Mouse (Mus musculus) forebrain, embryonic 16.5 days (tissue): ENCODE measurements around the gene Col4a2. TPM values are rescaled to one million over a fixed set of nuclear protein-coding genes. Genes with fewer than 3 reads are reported as not detected.

Experiments used
- ATAC-seq: fragments of 200-750 bp; cut with Nextera tagmentation; 2 replicates; pipeline ENCODE4 v1.8.0; 2017; ENCODE audit warnings: mild to moderate bottlenecking, moderate library complexity
- H3K27ac ChIP-seq: fragments of 300-500 bp; sonication (generic); 2 replicates; pipeline ENCODE4 v1.5.1; 2014; ENCODE audit warnings: low read length, control low read depth
- H3K27me3 ChIP-seq: fragments of 300-500 bp; sonication (generic); replicated peaks from 2 replicates; pipeline ENCODE4 v1.6.1; 2014; ENCODE audit warnings: low read length; ENCODE audit not compliant: control insufficient read depth, insufficient read depth
- H3K36me3 ChIP-seq: fragments of 300-500 bp; sonication (generic); 2 replicates; pipeline ENCODE4 v1.6.1; 2014; ENCODE audit not compliant: control insufficient read depth, insufficient read depth
- H3K4me1 ChIP-seq: fragments of 300-500 bp; sonication (generic); replicated peaks from 2 replicates; pipeline ENCODE4 v1.6.1; 2014; ENCODE audit warnings: low read length; ENCODE audit not compliant: control insufficient read depth, insufficient read depth
- H3K4me2 ChIP-seq: fragments of 300-500 bp; sonication (generic); 2 replicates; pipeline ENCODE4 v1.6.1; 2014; ENCODE audit warnings: mild to moderate bottlenecking, low read length, control low read depth
- H3K4me3 ChIP-seq: fragments of 300-500 bp; sonication (generic); replicated peaks from 2 replicates; pipeline ENCODE4 v1.5.1; 2014; ENCODE audit warnings: mild to moderate bottlenecking, low read length, control low read depth
- H3K9ac ChIP-seq: fragments of 300-500 bp; sonication (generic); replicated peaks from 2 replicates; pipeline ENCODE4 v1.6.1; 2014; ENCODE audit warnings: low read depth, low read length, control low read depth
- H3K9me3 ChIP-seq: fragments of 300-500 bp; sonication (generic); 2 replicates; pipeline ENCODE4 v1.6.1; 2016; ENCODE audit warnings: low read length; ENCODE audit not compliant: control insufficient read depth
- WGBS: fragments of 180-500 bp; shearing (Covaris S2); extraction: QIAGEN DNeasy Blood & Tissue Kit; methylation state at CpG from one replicate; pipeline ENCODE4 v1.1.7; 2014; 5-methylcytosine and 5-hydroxymethylcytosine counted together
- polyA plus RNA-seq: library from polyadenylated mRNA; unstranded; fragments of >200 nt; fragmentation: Nextera tagmentation; extraction: Ambion mirVana; gene quantifications from 2 replicates; pipeline ENCODE4 v1.2.1, GENCODE M21; 2015

Gene Col4a2
- polyA plus RNA-seq, 1 experiment from 2014 or later = 29.1 TPM

- H3K27ac ChIP-seq = no peak overlapping the region
- H3K36me3 ChIP-seq = no peaks in the 10 kb centered on the region
- WGBS = 95% methylated on average over 10 of the region's 10 CpGs
- H3K9me3 ChIP-seq = no peaks in the 10 kb centered on the region
- ATAC-seq = no peak
- no peaks in the 10 kb centered on the region for H3K27me3 ChIP-seq
- no peak overlapping the region for H3K4me2 ChIP-seq
- H3K9ac ChIP-seq = no peak overlapping the region
- no peaks in the 10 kb centered on the region for H3K4me1 ChIP-seq
- no peak overlapping the region for H3K4me3 ChIP-seq
These were observed 58.7 kb downstream of the Col4a2 start for GRCm38 (mm10) chr8:11371347-11371746.

- Histone ChIP-seq H3K27ac (no peak overlapping the region), H3K4me2 (no peak overlapping the region), H3K4me3 (no peak overlapping the region), H3K36me3 (no peaks in the 10 kb centered on the region), H3K9me3 (no peaks in the 10 kb centered on the region), H3K27me3 (no peaks in the 10 kb centered on the region), H3K9ac (no peak overlapping the region), H3K4me1 (no peaks in the 10 kb centered on the region)
- ATAC-seq = no peak
- WGBS = 95% methylated on average over 8 of the region's 8 CpGs
These were observed 59.5 kb downstream of the Col4a2 start for GRCm38 (mm10) chr8:11372080-11372479.

GRCm38 (mm10) chr8:11373643-11374325 is 61.2 kb downstream of the Col4a2 start:
- H3K27me3 ChIP-seq = no peaks in the 10 kb centered on the region
- ATAC-seq = no peak
- H3K4me2 ChIP-seq = no peak overlapping the region
- no peaks in the 10 kb centered on the region for H3K36me3 ChIP-seq
- H3K4me3 ChIP-seq = no peak overlapping the region
- whole genome bisulfite sequencing = 96% methylated on average over 15 of the region's 15 CpGs
- H3K9me3 ChIP-seq = no peaks in the 10 kb centered on the region
- H3K9ac ChIP-seq = no peak overlapping the region
- no peak overlapping the region for H3K27ac ChIP-seq
- H3K4me1 ChIP-seq = no peaks in the 10 kb centered on the region

- ATAC-seq = no peak
- no peak overlapping the region for H3K4me3 ChIP-seq
- no peaks in the 10 kb centered on the region for H3K9me3 ChIP-seq
- H3K27me3 ChIP-seq = no peaks in the 10 kb centered on the region
- no peaks in the 10 kb centered on the region for H3K4me1 ChIP-seq
- H3K4me2 ChIP-seq = no peak overlapping the region
- no peak overlapping the region for H3K9ac ChIP-seq
- WGBS = 86% methylated on average over 15 of the region's 15 CpGs
- no peaks in the 10 kb centered on the region for H3K36me3 ChIP-seq
- no peak overlapping the region for H3K27ac ChIP-seq
These were observed 61.9 kb downstream of the Col4a2 start for GRCm38 (mm10) chr8:11374326-11375076.

- Histone ChIP-seq H3K9me3 (no peaks in the 10 kb centered on the region), H3K27ac (no peak overlapping the region), H3K4me1 (no peaks in the 10 kb centered on the region), H3K4me2 (no peak overlapping the region), H3K4me3 (no peak overlapping the region), H3K9ac (no peak overlapping the region), H3K36me3 (no peaks in the 10 kb centered on the region), H3K27me3 (no peaks in the 10 kb centered on the region)
- ATAC-seq = no peak
- WGBS = 79% methylated on average over 18 of the region's 18 CpGs
These were observed 63.3 kb downstream of the Col4a2 start for GRCm38 (mm10) chr8:11375749-11376438.

- 71% methylated on average over 16 of the region's 16 CpGs for WGBS
- peaks cover 11% of the 10 kb centered on the region for H3K4me1 ChIP-seq
- H3K27me3 ChIP-seq = no peaks in the 10 kb centered on the region
- H3K27ac ChIP-seq = no peak overlapping the region
- no peaks in the 10 kb centered on the region for H3K36me3 ChIP-seq
- H3K4me2 ChIP-seq = no peak overlapping the region
- no peaks in the 10 kb centered on the region for H3K9me3 ChIP-seq
- ATAC-seq = no peak
- H3K9ac ChIP-seq = no peak overlapping the region
- H3K4me3 ChIP-seq = no peak overlapping the region
These were observed 65.0 kb downstream of the Col4a2 start for GRCm38 (mm10) chr8:11377391-11378210.

GRCm38 (mm10) chr8:11379590-11379989 is 67.0 kb downstream of the Col4a2 start:
- H3K27ac ChIP-seq = no peak overlapping the region
- 90% methylated on average over 7 of the region's 7 CpGs for WGBS
- no peak for ATAC-seq
- peaks cover 11% of the 10 kb centered on the region for H3K4me1 ChIP-seq
- H3K4me2 ChIP-seq = no peak overlapping the region
- H3K9me3 ChIP-seq = no peaks in the 10 kb centered on the region
- no peaks in the 10 kb centered on the region for H3K36me3 ChIP-seq
- H3K4me3 ChIP-seq = no peak overlapping the region
- H3K9ac ChIP-seq = no peak overlapping the region
- no peaks in the 10 kb centered on the region for H3K27me3 ChIP-seq

- H3K4me2 ChIP-seq = no peak overlapping the region
- no peak for ATAC-seq
- no peak overlapping the region for H3K27ac ChIP-seq
- H3K36me3 ChIP-seq = no peaks in the 10 kb centered on the region
- H3K4me1 ChIP-seq = peaks cover 11% of the 10 kb centered on the region
- H3K9me3 ChIP-seq = no peaks in the 10 kb centered on the region
- H3K4me3 ChIP-seq = no peak overlapping the region
- no peaks in the 10 kb centered on the region for H3K27me3 ChIP-seq
- H3K9ac ChIP-seq = no peak overlapping the region
- 89% methylated on average over 7 of the region's 7 CpGs for WGBS
These were observed 68.9 kb downstream of the Col4a2 start for GRCm38 (mm10) chr8:11381544-11381943.
